Mouse (Mus musculus) liver, embryonic 14.5 days (tissue): ENCODE data around the gene Tpgs1. TPM values are rescaled to one million over a fixed set of nuclear protein-coding genes. Genes with fewer than 3 reads are reported as not detected.

Experiments used
- ATAC-seq: fragments of 200-750 bp; cut with Nextera tagmentation; 2 replicates; pipeline ENCODE4 v1.8.0; 2017; ENCODE audit warnings: moderate number of reproducible peaks, mild to moderate bottlenecking, moderate library complexity; ENCODE audit not compliant: insufficient read depth
- DNase-seq, 3 experiments: peaks; one replicate each; pipeline ENCODE4 v3.0.0-alpha.2; 2012 to 2013; ENCODE audit warnings: low read depth in 3 of 3, low spot score in 3 of 3
- H3K27ac ChIP-seq: fragments of 300-500 bp; sonication (generic); 2 replicates; pipeline ENCODE4 v1.5.1; 2014; ENCODE audit warnings: moderate library complexity, mild to moderate bottlenecking, control low read depth, inconsistent platforms
- H3K27me3 ChIP-seq: fragments of 300-500 bp; sonication (generic); 2 replicates; pipeline ENCODE4 v1.6.1; 2014; ENCODE audit warnings: mild to moderate bottlenecking, low read length, moderate library complexity; ENCODE audit not compliant: control insufficient read depth, insufficient read depth
- H3K36me3 ChIP-seq: fragments of 300-500 bp; sonication (generic); replicated peaks from 2 replicates; pipeline ENCODE4 v1.6.1; 2014; ENCODE audit warnings: low read depth; ENCODE audit not compliant: control insufficient read depth, insufficient read depth
- H3K4me1 ChIP-seq, 2 experiments: fragments of 200-500 bp in 1 of 2; fragments of 300-500 bp in 1 of 2; sonication (generic) in 1 of 2; replicated peaks; 2 replicates each; pipeline ENCODE4 v1.6.1; 2012 to 2014; ENCODE audit warnings: antibody characterized with exemption in 1 of 2, inconsistent platforms in 1 of 2, low read length in 1 of 2; ENCODE audit not compliant: control insufficient read depth in 2 of 2, insufficient read depth in 2 of 2
- H3K4me2 ChIP-seq: fragments of 300-500 bp; sonication (generic); 2 replicates; pipeline ENCODE4 v1.6.1; 2014; ENCODE audit warnings: low read depth, mild to moderate bottlenecking, control low read depth, moderate library complexity
- H3K4me3 ChIP-seq, 2 experiments: fragments of 200-500 bp in 1 of 2; fragments of 300-500 bp in 1 of 2; sonication (generic) in 1 of 2; 2 replicates each; pipeline ENCODE4 v1.5.1; 2012 to 2014; ENCODE audit warnings: low read depth in 2 of 2, low read length in 2 of 2, mild to moderate bottlenecking in 2 of 2, control low read depth in 1 of 2, inconsistent platforms in 1 of 2, moderate library complexity in 1 of 2; ENCODE audit not compliant: insufficient read depth in 1 of 2
- H3K9ac ChIP-seq: fragments of 300-500 bp; sonication (generic); replicated peaks from 2 replicates; pipeline ENCODE4 v1.6.1; 2014; ENCODE audit warnings: mild to moderate bottlenecking, control low read depth, moderate library complexity
- H3K9me3 ChIP-seq: fragments of 300-500 bp; sonication (generic); 2 replicates; pipeline ENCODE4 v1.6.1; 2016; ENCODE audit warnings: low read length, mixed read lengths; ENCODE audit not compliant: control insufficient read depth
- CTCF ChIP-seq: IDR thresholded peaks from 2 replicates; pipeline ENCODE4 v1.5.1; 2016; ENCODE audit warnings: antibody characterized with exemption, low read depth, control low read depth
- EP300 ChIP-seq: IDR thresholded peaks from 2 replicates; pipeline ENCODE4 v1.6.1; 2016; ENCODE audit warnings: antibody characterized with exemption, low read depth
- WGBS: fragments of 180-500 bp; shearing (Covaris S2); extraction: QIAGEN DNeasy Blood & Tissue Kit; methylation state at CpG from one replicate; pipeline ENCODE4 v1.1.7; 2014; ENCODE audit not compliant: insufficient replicate concordance; 5-methylcytosine and 5-hydroxymethylcytosine counted together
- polyA plus RNA-seq, 2 experiments: library from polyadenylated mRNA; depleted of rRNA in 1 of 2; stranded (reverse) in 1 of 2; unstranded in 1 of 2; fragments of >200 nt; fragmentation: Nextera tagmentation in 1 of 2; extraction: Ambion mirVana in 1 of 2; gene quantifications; 2 replicates each; pipeline versions ENCODE4 v1.2.1 to v1.2.3; 2012 to 2014

Gene Tpgs1
- polyA plus RNA-seq, 2 experiments, result 14.3 to 25.7 TPM

- DNase-seq (peak; percentile 90 to 94 (median 91)), ATAC-seq (peak; percentile 81)
- 27% methylated on average over 5 of the region's 5 CpGs for WGBS
- peak overlapping the region; percentile 98 for H3K27ac ChIP-seq
- H3K4me2 ChIP-seq, result peak overlapping the region; percentile 100
- H3K4me1 ChIP-seq, result peaks cover 24 to 45% of the 10 kb centered on the region in 2 experiments
- peaks cover 48% of the 10 kb centered on the region for H3K36me3 ChIP-seq
- peak overlapping the region; percentile 97 for H3K9ac ChIP-seq
- H3K4me3 ChIP-seq, result peak overlapping the region; percentile 86 to 100
- H3K9me3 ChIP-seq, result no peaks in the 10 kb centered on the region
- peak; percentile 53 for TF ChIP-seq CTCF
- TF ChIP-seq EP300, result peak; percentile 94
- H3K27me3 ChIP-seq, result no peaks in the 10 kb centered on the region
Observed at GRCm38 (mm10) chr10:79705951-79706350, 36.8 kb downstream of the Tpgs1 start.

- Histone ChIP-seq H3K27ac (peak overlapping the region; percentile 98), H3K9me3 (no peaks in the 10 kb centered on the region), H3K4me3 (peak overlapping the region; percentile 86 to 100), H3K4me2 (peak overlapping the region; percentile 100), H3K36me3 (peaks cover 54% of the 10 kb centered on the region), H3K27me3 (no peaks in the 10 kb centered on the region), H3K4me1 (peaks cover 24 to 39% of the 10 kb centered on the region in 2 experiments), H3K9ac (peak overlapping the region; percentile 97)
- DNase-seq, result no peak
- WGBS, result 52% methylated on average over 5 of the region's 5 CpGs
- no peak for ATAC-seq
- TF ChIP-seq EP300 (no peak), CTCF (no peak)
Observed at GRCm38 (mm10) chr10:79706406-79707094, 37.4 kb downstream of the Tpgs1 start.

GRCm38 (mm10) chr10:79707162-79707561 is 38.0 kb downstream of the Tpgs1 start:
- TF ChIP-seq CTCF, result no peak
- TF ChIP-seq EP300, result no peak
- H3K4me1 ChIP-seq, result peaks cover 24 to 38% of the 10 kb centered on the region in 2 experiments
- H3K36me3 ChIP-seq, result peaks cover 60% of the 10 kb centered on the region
- H3K4me2 ChIP-seq, result peak overlapping the region; percentile 100
- 80% methylated on average over 1 of the region's 1 CpGs for WGBS
- H3K4me3 ChIP-seq, result peak overlapping the region; percentile 86 to 100
- peak overlapping the region; percentile 97 for H3K9ac ChIP-seq
- ATAC-seq (no peak), DNase-seq (no peak)
- H3K9me3 ChIP-seq, result no peaks in the 10 kb centered on the region
- peak overlapping the region; percentile 98 for H3K27ac ChIP-seq
- H3K27me3 ChIP-seq, result no peaks in the 10 kb centered on the region

- WGBS, result 55% methylated on average over 4 of the region's 4 CpGs
- no peak for ATAC-seq
- no peak for DNase-seq
- Histone ChIP-seq H3K9ac (peak overlapping the region; percentile 19; the same call in 1 of the 2 replicates), H3K4me1 (peaks cover 26 to 42% of the 10 kb centered on the region in 2 experiments), H3K9me3 (no peaks in the 10 kb centered on the region), H3K36me3 (peaks cover 63% of the 10 kb centered on the region), H3K27ac (peak overlapping the region; percentile 98), H3K27me3 (no peaks in the 10 kb centered on the region), H3K4me2 (peak overlapping the region; percentile 100), H3K4me3 (peak overlapping the region; percentile 86 to 100; a peak in 3 of 4 replicates)
- TF ChIP-seq CTCF (no peak), EP300 (no peak)
Observed at GRCm38 (mm10) chr10:79707759-79708158, 38.6 kb downstream of the Tpgs1 start.

- peaks cover 68% of the 10 kb centered on the region for H3K36me3 ChIP-seq
Observed at GRCm38 (mm10) chr10:79708668-79709067, 39.5 kb downstream of the Tpgs1 start.

More at GRCm38 (mm10) chr10:79708668-79709067, 39.5 kb downstream of the Tpgs1 start:
- TF ChIP-seq CTCF (no peak), EP300 (no peak)
- no peak for DNase-seq
- Histone ChIP-seq H3K4me3 (no peak overlapping the region), H3K9me3 (no peaks in the 10 kb centered on the region), H3K9ac (no peak overlapping the region), H3K4me2 (peak overlapping the region; percentile 100; the same call in 1 of the 2 replicates), H3K27ac (no peak overlapping the region), H3K27me3 (no peaks in the 10 kb centered on the region), H3K4me1 (peaks cover 29 to 49% of the 10 kb centered on the region in 2 experiments)
- 91% methylated on average over 21 of the region's 21 CpGs for WGBS
- no peak for ATAC-seq
